ENCODE assay signal across 9 mouse cellular contexts in genomic region chr7:143445651-143446460, GRCm38 (mm10). TPM values are rescaled to one million over a fixed set of nuclear protein-coding genes. Genes with fewer than 3 reads are reported as not detected.
DNase-seq lines count a peak whose midpoint lies in the region; ATAC-seq lines count a peak whose summit lies in the region.
"Had no signal": no experiment of that assay in that cellular context is flagged by ENCODE, and none has a peak within 500 bp of the region (broad histone marks: within the 10 kb centered on the region; RNA-seq: fewer than 3 reads in every experiment).

No protein-coding gene starts in this region.

- peaks cover 17% of the 10 kb centered on the region for H3K27me3 ChIP-seq in kidney, embryonic 14.5 days (ENCODE audit: control insufficient read depth, insufficient read depth, low read length)
- H3K27me3 ChIP-seq in embryonic facial prominence, embryonic 12.5 days, result peaks cover 59% of the 10 kb centered on the region
- H3K27me3 ChIP-seq in intestine, embryonic 14.5 days (replicated peaks; ENCODE audit: control insufficient read depth, insufficient read depth, low read length), result peaks cover 39% of the 10 kb centered on the region
- no peaks in the 10 kb centered on the region for H3K27me3 ChIP-seq in midbrain, embryonic 16.5 days (ENCODE audit: control insufficient read depth, insufficient read depth, low read depth, low read length)

- peak; percentile 72 for ATAC-seq in kidney, embryonic 14.5 days (ENCODE audit: low FRiP score, low TSS enrichment)
- no peak for ATAC-seq in embryonic facial prominence, embryonic 12.5 days (ENCODE audit: insufficient number of reproducible peaks, insufficient read depth, low FRiP score, low TSS enrichment)
- ATAC-seq in intestine, embryonic 14.5 days (replicated peaks; ENCODE audit: low FRiP score, low TSS enrichment, low read depth), result peak; percentile 51; the same call in 1 of the 2 replicates
- 0 out of 2 replicates have a peak, but pooled peaks have one; percentile 46 for ATAC-seq in midbrain, embryonic 16.5 days
- ATAC-seq in megakaryocyte, adult 5-6 weeks (ENCODE audit: poor library complexity, severe bottlenecking), result no peak

- 4% methylated on average over 51 of the region's 53 CpGs for WGBS in kidney, embryonic 14.5 days
- 5% methylated on average over 47 of the region's 53 CpGs for WGBS in embryonic facial prominence, embryonic 12.5 days
- 9% methylated on average over 46 of the region's 53 CpGs for WGBS in intestine, embryonic 14.5 days
- WGBS in midbrain, embryonic 16.5 days, result 7% methylated on average over 53 of the region's 53 CpGs

- peaks cover 10% of the 10 kb centered on the region for H3K4me1 ChIP-seq in kidney, embryonic 14.5 days (ENCODE audit: control insufficient read depth, insufficient read depth, low read length)
- peaks cover 14% of the 10 kb centered on the region for H3K4me1 ChIP-seq in embryonic facial prominence, embryonic 12.5 days
- H3K4me1 ChIP-seq in intestine, embryonic 14.5 days (replicated peaks; ENCODE audit: control insufficient read depth, insufficient read depth, low read length), result peaks cover 11% of the 10 kb centered on the region; the same call in 1 of the 2 replicates
- peaks cover 10% of the 10 kb centered on the region for H3K4me1 ChIP-seq in midbrain, embryonic 16.5 days (ENCODE audit: control insufficient read depth, insufficient read depth, low read length)

- DNase-seq in kidney, adult 8-10 months, result no peak
- peak; percentile 62 for DNase-seq in intestine, embryonic 14.5 days (ENCODE audit: low spot score)
- no peak for DNase-seq in spleen, postnatal 10 days (ENCODE audit: low spot score in 2 of 2)
- no peak for DNase-seq in left cerebral cortex, postnatal 14 days (ENCODE audit: low spot score in 2 of 2)

- H3K27ac ChIP-seq in kidney, embryonic 14.5 days (ENCODE audit: low read depth, low read length), result 0 out of 2 replicates have a peak overlapping the region, but pooled peaks have one; percentile 9
- no peak overlapping the region; the same call in 1 of the 2 replicates for H3K27ac ChIP-seq in embryonic facial prominence, embryonic 12.5 days
- no peak overlapping the region for H3K27ac ChIP-seq in intestine, embryonic 14.5 days (ENCODE audit: low read depth)
- no peak overlapping the region for H3K27ac ChIP-seq in midbrain, embryonic 16.5 days (ENCODE audit: low read length)

- H3K4me2 ChIP-seq in kidney, embryonic 14.5 days (replicated peaks; ENCODE audit: low read depth, low read length), result peak overlapping the region; percentile 65
- H3K4me2 ChIP-seq in embryonic facial prominence, embryonic 12.5 days (replicated peaks), result peak overlapping the region; percentile 64
- peak overlapping the region; percentile 61 for H3K4me2 ChIP-seq in intestine, embryonic 14.5 days (ENCODE audit: low read length)
- peak overlapping the region; percentile 61 for H3K4me2 ChIP-seq in midbrain, embryonic 16.5 days (ENCODE audit: low read length)

- no peaks in the 10 kb centered on the region for H3K9me3 ChIP-seq in kidney, embryonic 14.5 days (ENCODE audit: control insufficient read depth, low read length)
- H3K9me3 ChIP-seq in embryonic facial prominence, embryonic 12.5 days, result no peaks in the 10 kb centered on the region
- H3K9me3 ChIP-seq in intestine, embryonic 14.5 days (ENCODE audit: control insufficient read depth, low read length), result no peaks in the 10 kb centered on the region
- no peaks in the 10 kb centered on the region for H3K9me3 ChIP-seq in midbrain, embryonic 16.5 days (replicated peaks; ENCODE audit: control insufficient read depth, low read length, poor library complexity, severe bottlenecking)

- peak overlapping the region; percentile 37 for H3K4me3 ChIP-seq in kidney, embryonic 14.5 days (ENCODE audit: low read length)
- H3K4me3 ChIP-seq in embryonic facial prominence, embryonic 12.5 days, result peak overlapping the region; percentile 38
- peak overlapping the region; percentile 30 for H3K4me3 ChIP-seq in intestine, embryonic 14.5 days (ENCODE audit: low read depth, low read length)
- peak overlapping the region; percentile 37 for H3K4me3 ChIP-seq in midbrain, embryonic 16.5 days (ENCODE audit: low read depth, low read length)

- H3K9ac ChIP-seq in kidney, embryonic 14.5 days (ENCODE audit: low read depth, low read length), result peak overlapping the region; percentile 56
- peak overlapping the region; percentile 61 for H3K9ac ChIP-seq in embryonic facial prominence, embryonic 12.5 days
- H3K9ac ChIP-seq in intestine, embryonic 14.5 days (ENCODE audit: low read length), result peak overlapping the region; percentile 37
- peak overlapping the region; percentile 61 for H3K9ac ChIP-seq in midbrain, embryonic 16.5 days (ENCODE audit: low read depth, low read length)

- no peaks in the 10 kb centered on the region for H3K36me3 ChIP-seq in kidney, embryonic 14.5 days (ENCODE audit: control insufficient read depth, insufficient read depth, low read length)
- H3K36me3 ChIP-seq in embryonic facial prominence, embryonic 12.5 days, result no peaks in the 10 kb centered on the region
- H3K36me3 ChIP-seq in intestine, embryonic 14.5 days (ENCODE audit: control insufficient read depth, insufficient read depth, low read length), result no peaks in the 10 kb centered on the region
- H3K36me3 ChIP-seq in midbrain, embryonic 16.5 days (ENCODE audit: control insufficient read depth, insufficient read depth, low read length), result no peaks in the 10 kb centered on the region

- intact Hi-C loops in left cerebral cortex, postnatal 14 days (cut with DNase I), result no loop called here

RNA-seq across cellular contexts. Expression of gene Cdkn1c, which starts 15.0 kb away (rescaled TPM):
- 1,196 and 1,506 TPM in 2 replicates for polyA plus RNA-seq in kidney, embryonic 14.5 days (2014; fragmentation: Nextera tagmentation; extraction: Ambion mirVana)
- 1,667 and 1,675 TPM in 2 replicates for polyA plus RNA-seq in embryonic facial prominence, embryonic 12.5 days (2016; fragmentation: Nextera tagmentation; extraction: Ambion mirVana)
- 639 and 672 TPM in 2 replicates for polyA plus RNA-seq in intestine, embryonic 14.5 days (2014; fragmentation: Nextera tagmentation; extraction: Ambion mirVana)
- 171 and 184 TPM in 2 replicates for polyA plus RNA-seq in midbrain, embryonic 16.5 days (2015; fragmentation: Nextera tagmentation; extraction: Ambion mirVana)
- 1.3 and 2.3 TPM in 2 replicates for total RNA-seq in megakaryocyte, adult 5-6 weeks (2015)
- total RNA-seq in megakaryocyte, adult 5-6 weeks (2017), result 0.41 and 0.95 TPM in 2 replicates
- 10 to 100 TPM; 14.1 to 14.2 TPM for total RNA-seq in left cerebral cortex, postnatal 14 days (2021)

RNA-seq across cellular contexts. Expression of gene Slc22a18, which starts 27.7 kb away (rescaled TPM):
- polyA plus RNA-seq in kidney, embryonic 14.5 days (2014; fragmentation: Nextera tagmentation; extraction: Ambion mirVana), result 4.4 and 4.7 TPM in 2 replicates
- polyA plus RNA-seq in embryonic facial prominence, embryonic 12.5 days (2016; fragmentation: Nextera tagmentation; extraction: Ambion mirVana), result 0.60 and 1.6 TPM in 2 replicates
- polyA plus RNA-seq in intestine, embryonic 14.5 days (2014; fragmentation: Nextera tagmentation; extraction: Ambion mirVana), result 6.8 and 8.7 TPM in 2 replicates
- 0.55 and 1.1 TPM in 2 replicates for polyA plus RNA-seq in midbrain, embryonic 16.5 days (2015; fragmentation: Nextera tagmentation; extraction: Ambion mirVana)
- 1.2 and 1.3 TPM in 2 replicates for total RNA-seq in megakaryocyte, adult 5-6 weeks (2015)
- 0.94 and 1.7 TPM in 2 replicates for total RNA-seq in megakaryocyte, adult 5-6 weeks (2017)
- total RNA-seq in left cerebral cortex, postnatal 14 days (2021), result under 1 TPM; 0.42 to 0.62 TPM

RNA-seq across cellular contexts. Expression of gene Phlda2, which starts 57.1 kb away (rescaled TPM):
- 7.3 and 10.6 TPM in 2 replicates for polyA plus RNA-seq in kidney, embryonic 14.5 days (2014; fragmentation: Nextera tagmentation; extraction: Ambion mirVana)
- 7.3 and 9.1 TPM in 2 replicates for polyA plus RNA-seq in embryonic facial prominence, embryonic 12.5 days (2016; fragmentation: Nextera tagmentation; extraction: Ambion mirVana)
- 9.2 and 15.3 TPM in 2 replicates for polyA plus RNA-seq in intestine, embryonic 14.5 days (2014; fragmentation: Nextera tagmentation; extraction: Ambion mirVana)
- 0.93 TPM in 1 of 2 replicates, not detected in the other for polyA plus RNA-seq in midbrain, embryonic 16.5 days (2015; fragmentation: Nextera tagmentation; extraction: Ambion mirVana)
- not detected in 2 replicates for total RNA-seq in megakaryocyte, adult 5-6 weeks (2015)
- total RNA-seq in megakaryocyte, adult 5-6 weeks (2017), result not detected in 2 replicates
- not detected for total RNA-seq in left cerebral cortex, postnatal 14 days (2021)
- total RNA-seq: heart, postnatal 10 days had no signal

Comparison
In these comparisons a context has a peak if more than half of its experiments do, and no peak if none do; other contexts are left out.
1. ATAC-seq: peak in kidney, embryonic 14.5 days (single experiment), intestine, embryonic 14.5 days (single experiment) and midbrain, embryonic 16.5 days (single experiment); none in embryonic facial prominence, embryonic 12.5 days (single experiment) and megakaryocyte, adult 5-6 weeks (single experiment).
2. Peak in every context shown above with its lines, with median percentiles within 50 percentile points of each other: H3K4me2 ChIP-seq, H3K4me3 ChIP-seq and H3K9ac ChIP-seq.